Mouse (Mus musculus): ENCODE results near the gene Jarid2.

The Jarid2 gene

DNA sequence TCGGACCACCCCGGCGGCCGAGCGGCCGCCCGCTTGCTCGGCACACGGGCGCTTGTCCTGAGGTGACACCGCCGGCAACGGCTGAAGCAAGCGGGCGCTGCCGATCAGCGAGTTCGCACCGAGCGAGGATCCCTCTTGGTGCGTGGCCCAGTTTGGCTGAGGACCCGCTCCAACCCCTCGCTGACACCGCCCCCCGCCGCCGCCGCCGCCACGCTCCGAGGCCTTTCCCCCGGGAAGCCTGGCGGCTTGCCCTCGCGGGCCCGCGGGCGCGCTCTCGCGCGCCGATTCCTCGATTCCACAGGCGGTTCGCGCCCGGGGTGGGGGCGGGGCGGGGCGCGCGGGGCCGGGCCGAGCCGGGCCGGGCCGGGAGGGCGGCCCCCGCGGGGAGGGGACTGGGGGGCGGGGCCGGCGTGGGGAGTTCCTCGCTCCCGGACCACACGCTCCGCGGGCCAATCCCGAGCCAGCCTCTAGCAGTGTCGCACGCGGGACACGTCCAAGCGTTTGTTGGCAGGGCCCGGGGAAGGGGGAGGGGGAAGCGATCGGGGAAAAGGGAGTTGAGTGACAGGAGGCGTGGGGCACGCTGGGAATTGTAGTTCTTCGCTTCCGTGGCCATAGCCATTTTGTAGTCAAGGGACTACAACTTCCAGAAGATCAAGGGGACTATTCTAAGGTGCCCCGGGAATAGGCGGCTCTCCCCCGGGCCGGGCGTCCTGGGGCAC, 1.0 kb downstream of the Jarid2 start:
- peak; percentile 100 for DNase-seq

DNA sequence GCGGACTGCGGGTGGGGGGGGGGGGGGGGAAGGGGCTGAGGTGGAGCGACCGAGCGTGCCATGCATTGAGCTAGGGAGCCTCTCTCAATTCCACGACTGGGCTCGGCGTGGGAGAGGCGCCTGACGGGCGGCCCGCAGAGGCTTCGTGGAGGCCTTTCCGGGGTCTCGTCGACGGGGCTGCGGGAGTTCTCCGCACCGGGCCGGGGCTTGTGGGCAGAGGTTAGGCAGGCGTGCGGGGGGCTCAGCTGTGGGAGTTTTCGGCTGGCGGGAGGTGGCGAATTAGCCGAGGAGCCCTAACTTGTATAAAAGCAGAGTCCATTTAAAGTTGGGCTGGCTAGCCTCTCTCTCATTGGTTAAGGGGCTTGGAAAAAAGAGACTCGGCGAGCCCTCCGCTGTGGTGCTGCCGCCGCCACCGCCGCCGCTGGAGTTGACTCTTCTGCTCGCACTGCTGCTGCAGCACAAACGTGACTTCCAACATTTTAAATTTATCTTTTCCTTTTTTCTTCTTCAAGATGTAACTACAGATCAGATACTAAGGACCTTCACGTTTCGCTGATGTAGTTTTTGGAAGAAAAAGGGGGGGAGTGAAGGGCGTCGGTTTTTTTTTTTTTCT, 1.8 kb downstream of the Jarid2 start:
- peak; percentile 93 for DNase-seq

DNA sequence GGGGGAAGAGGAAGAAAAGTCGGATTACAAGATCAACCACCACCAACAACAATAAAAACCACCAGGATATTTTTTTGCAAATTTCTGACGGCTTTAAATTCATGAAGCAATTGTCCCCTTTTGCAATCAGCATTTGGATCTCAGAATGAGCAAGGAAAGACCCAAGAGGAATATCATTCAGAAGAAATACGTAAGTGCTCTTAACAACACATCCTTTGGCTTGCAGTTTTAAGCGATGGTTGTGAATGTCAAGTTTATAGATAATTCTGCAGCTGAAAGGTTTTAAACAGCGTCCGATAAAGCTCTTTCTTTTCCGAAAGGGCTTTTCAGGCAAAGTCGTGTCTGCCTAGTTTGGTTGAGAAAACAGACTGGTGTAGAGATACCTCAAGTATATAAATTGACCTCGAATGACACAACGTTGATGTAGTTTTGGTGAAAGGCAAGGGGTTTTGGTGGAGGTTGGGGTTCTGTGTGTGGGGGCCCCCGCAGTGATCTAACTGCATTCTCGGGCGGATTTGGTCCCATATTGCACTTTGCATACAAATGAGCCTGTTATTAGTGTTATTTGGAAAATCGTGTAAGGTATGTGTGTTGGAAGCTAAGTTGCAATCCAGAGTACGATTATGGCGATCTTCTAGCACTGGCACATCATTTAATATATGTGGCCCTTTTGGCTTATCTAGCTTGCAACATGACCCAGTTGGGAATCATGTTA, 2.6 kb downstream of the Jarid2 start:
- DNase-seq: no peak

GRCm38 (mm10) chr13:44732442-44732974, 3.2 kb downstream of the Jarid2 start:
- DNase-seq: no peak

- peak; percentile 40 for DNase-seq
Observed at GRCm38 (mm10) chr13:44733036-44733372, 3.7 kb downstream of the Jarid2 start.

DNA sequence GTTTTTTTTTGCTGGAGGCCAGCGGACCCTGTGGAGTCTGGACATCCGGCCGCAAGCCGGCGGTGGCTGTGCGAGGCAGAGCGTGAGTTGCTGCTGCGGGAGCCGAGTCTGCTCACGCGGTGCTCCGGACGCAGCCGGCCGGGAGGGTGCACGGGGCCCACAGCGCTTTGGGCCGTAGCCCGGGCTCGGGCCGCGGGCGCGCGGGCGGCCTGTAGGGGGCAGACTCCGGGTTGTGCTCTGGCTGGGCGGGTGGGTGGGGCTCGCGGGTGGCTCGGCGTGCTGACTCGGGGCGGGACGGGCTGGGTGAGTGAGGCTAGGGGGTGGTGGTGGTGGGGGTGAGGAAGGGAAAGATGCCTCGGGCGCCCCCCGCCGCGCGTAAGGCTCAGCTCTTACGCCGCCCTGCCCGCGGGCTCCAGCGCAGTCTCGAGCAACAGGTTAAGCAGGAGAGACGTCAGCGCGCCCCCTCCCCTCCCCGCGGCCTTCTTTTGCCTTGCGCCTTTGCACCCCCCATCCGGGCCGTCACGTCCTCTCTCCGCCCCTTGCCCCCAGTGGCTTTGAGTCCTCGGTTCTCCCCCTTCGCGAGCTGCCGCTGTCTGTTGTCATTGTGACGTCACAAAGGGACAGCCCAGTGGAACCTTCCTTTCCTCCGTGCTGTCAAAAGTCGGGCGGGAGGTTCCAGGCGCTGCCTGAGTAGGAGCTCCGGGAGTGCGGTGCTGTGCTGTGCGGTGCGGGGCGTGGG, 4.3 kb downstream of the Jarid2 start:
- peak; percentile 93 for DNase-seq

GRCm38 (mm10) chr13:44734441-44734840, 5.2 kb downstream of the Jarid2 start:
- no peak for DNase-seq

DNA sequence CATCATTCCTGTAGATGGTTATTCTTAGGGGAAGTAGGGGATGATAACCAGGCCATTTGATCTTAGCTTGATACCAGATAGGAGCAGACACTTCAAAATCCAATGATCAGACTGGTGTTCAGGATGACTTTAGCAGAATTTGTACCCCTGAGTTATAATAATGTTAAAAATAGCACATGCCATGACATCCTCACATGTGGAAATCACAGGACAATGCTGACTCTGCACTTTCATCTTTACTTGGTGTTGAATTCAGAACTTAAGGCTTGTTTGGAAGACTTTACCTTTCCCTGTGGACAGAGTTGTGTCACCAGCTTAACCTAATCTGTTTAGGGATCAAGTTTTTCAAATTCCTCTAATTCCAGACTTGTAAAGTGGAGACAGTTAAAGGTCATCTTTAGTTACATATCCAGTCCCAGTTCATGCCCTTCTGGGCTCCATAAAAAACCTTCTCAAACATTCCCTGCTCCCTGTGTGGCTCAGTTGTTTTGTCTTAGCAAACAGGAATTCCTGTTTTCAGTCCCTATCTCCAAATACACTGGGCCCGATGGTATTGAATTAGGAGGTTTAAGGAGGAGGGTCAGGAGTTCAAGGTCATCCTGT, 5.9 kb downstream of the Jarid2 start:
- DNase-seq: no peak

- DNase-seq: peak; percentile 69
Observed at GRCm38 (mm10) chr13:44737297-44737696, 8.0 kb downstream of the Jarid2 start.

- no peak for DNase-seq
Observed at GRCm38 (mm10) chr13:44751780-44752179, 22.5 kb downstream of the Jarid2 start.

DNA sequence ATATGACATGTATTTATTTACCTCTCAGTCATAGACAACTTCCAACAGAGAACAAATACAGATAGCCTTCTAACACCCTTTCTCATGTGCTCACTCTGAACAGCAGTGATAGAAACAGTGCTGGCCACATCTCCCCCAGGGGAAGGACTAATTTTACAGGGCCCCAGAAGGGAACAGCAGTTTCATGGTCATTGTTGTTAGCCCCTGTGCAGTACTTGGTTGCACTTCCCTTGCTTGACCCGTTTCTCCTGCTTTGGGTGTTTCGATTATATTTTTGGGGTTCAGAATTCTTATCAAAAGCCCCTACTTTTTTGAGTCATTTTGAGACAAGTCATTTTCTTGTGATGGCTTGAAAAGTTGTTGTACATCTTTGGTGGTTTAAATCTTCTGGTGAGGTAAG, 23.9 kb downstream of the Jarid2 start:
- DNase-seq: no peak

DNA sequence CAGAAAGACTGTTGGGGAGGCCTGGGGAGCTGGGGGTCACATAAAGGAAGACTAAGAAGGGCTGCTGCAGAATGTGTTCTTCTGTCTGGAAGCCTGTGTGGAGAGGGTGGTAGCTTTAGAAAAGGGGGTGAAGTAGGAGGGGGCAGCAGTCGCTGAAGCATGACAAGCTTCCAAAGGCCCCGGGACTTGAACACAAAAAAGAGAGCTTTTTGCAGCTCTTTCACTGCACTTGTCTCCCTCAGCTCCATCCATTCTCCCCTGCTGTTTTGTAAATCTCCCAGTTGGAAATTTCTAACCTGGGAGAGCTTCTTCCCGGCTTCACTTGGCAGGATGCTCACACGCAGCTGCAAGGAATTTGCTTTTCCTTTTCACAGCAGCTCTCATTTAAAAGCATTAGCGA, 26.2 kb downstream of the Jarid2 start:
- no peak for DNase-seq

GRCm38 (mm10) chr13:44758750-44759149, 29.5 kb downstream of the Jarid2 start:
- DNase-seq: peak; percentile 56

- no peak for DNase-seq
Observed at GRCm38 (mm10) chr13:44760761-44761160, 31.5 kb downstream of the Jarid2 start.

DNA sequence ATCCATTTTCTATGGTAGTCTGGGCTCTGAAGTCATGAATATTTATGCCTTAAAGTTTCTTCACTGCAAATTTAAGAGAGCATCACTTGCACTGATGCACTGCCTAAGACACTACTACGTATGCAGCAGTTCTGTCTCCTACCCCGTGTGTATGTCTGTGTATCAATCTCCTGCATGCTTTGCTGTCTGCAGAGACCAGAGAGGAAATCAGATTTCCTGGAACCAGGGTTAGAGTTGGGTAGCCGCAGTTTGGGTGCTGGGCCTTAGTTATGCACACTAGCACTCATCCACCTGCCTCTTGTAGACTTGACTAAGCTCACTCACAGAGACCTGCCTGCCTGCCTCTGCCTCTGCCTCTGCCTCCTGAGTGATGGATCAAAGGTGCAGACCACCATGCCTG, 33.8 kb downstream of the Jarid2 start:
- no peak for DNase-seq

DNA sequence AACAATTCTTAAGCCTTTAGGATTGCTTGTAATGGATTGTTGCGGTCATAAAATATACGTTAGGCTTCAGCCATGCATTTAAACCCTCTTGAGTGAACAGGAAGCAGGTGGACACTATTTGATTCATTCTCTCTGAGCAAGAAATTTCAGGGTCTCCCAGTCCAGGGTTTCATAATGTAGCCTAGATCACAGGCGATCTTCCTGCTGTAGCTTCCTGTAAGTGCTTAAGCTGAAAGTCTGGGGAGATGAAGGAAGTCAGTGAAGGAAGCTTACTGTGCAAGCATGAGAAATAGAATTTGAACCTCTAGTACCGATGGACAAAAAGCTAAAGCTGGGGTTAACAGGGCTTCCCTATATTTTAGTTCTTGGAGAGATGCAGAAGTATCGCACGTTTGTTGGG, 38.5 kb downstream of the Jarid2 start:
- DNase-seq: no peak

DNA sequence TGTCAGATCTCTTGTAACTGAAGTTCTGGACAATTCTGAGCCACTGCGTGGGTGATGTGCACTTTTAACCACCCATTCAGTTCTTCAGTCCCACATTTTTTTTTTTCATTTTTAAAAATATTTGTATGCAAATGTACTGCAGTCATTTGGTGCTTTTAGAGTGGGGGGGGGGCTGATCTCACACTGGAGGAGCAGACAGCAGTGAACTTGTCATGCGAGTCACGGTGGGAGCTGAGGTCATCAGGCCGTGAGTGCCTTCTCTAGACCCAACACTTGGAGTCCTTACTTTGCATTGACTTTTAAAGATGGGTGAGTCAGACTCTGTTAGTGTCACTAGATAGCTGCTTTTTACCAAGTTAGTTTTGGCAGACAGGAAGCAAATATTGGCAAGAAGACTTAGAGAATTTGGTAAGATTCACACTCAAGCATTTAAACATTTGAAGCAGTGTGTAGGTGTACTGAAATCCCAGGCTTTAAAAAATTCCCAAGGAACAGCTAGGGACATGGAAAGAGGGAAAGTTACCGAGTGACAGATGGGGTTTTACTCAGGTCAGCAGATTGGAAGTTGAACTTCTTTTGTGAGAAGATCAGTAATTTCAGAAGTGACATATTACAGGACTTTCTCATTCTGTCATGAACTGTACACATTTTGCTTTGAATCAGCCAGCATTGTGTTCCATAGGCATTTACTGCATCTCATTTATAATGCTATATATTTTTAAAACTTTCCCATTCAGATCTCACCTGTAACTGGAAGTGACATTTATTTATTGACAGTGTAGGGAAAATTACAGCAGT, 41.7 kb downstream of the Jarid2 start:
- DNase-seq: no peak

DNA sequence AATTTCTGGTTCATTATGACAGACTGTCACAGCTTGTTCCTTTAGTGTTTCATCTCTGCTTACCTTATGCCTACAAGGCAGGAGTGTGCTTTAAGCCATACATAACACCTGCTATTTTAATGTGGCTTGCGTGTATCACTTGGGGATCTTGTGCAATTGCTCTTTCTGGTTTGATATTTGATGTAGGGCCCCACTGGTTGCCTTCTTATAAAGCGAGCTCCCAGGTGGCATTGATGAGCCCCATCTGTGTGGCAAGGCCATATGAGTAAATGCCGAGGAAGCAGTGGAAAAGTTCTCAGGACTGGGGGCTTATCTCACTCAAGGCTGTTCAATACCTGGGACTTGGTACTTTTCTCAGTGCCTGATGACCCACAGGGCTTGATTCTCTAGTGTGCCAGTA, 43.5 kb downstream of the Jarid2 start:
- DNase-seq: no peak

DNA sequence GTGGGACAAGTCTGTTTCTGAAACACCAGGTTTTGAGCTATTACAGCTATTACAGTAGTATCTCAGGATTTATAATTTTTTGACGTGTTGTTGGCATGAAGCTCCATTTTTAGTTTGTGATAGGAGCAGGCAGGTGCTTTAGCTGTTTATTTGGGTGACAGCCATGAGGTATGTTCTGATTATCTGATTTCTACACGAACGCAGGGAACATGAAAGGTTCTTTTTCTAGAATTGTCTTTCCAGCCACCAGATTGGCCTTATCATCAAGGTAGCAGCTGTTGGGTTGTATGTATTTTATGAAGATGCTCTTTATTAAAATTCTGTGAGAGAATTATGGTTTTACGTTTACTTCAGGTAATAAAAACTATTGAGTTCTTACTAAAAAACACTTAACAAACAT, 45.1 kb downstream of the Jarid2 start:
- no peak for DNase-seq

DNA sequence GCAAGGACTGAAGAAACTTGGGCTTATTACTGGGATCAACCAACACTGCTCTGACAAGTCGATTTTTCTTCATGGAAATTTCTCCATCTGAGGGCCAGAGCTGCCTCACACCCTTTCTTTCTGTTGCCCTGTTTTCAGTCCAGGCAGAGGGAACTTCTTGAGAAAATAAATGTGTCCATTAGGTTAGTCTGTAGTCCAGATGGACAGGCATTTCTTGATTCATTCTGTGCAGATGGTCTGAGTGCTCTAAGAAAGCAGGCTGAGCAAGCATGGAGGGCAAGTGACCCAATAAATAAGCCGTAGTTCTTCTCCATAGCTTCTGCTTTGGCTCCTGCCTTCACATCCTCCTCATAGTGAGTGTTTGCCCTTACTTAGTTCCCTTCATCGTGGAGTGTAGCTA, 46.1 kb downstream of the Jarid2 start:
- no peak for DNase-seq

DNA sequence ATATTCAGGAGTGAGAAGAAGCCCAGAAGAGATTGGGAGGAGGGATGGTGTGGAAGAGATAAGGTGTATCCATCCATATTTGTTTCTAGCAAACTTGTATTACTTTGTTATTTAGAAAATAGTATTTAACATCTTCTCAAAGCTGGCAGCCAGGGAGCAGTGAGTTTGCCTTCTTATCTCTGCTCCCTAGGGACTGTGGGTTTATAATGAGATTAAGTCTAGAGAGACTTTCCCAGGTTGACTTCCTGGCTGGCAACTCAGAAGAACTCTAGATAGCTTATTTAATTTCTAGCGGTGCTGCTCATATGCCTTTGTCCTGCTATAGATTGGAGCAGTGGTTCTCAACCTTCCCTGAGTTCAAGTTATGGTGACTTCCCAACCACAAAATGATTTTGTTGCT, 51.2 kb downstream of the Jarid2 start:
- no peak for DNase-seq

GRCm38 (mm10) chr13:44781126-44781525, 51.9 kb downstream of the Jarid2 start:
- no peak for DNase-seq

All from lung, postnatal 36 days (tissue).